ENCODE assay signal across 15 mouse cellular contexts in genomic region chr7:125575738-125576540, GRCm38 (mm10). TPM values are rescaled to one million over a fixed set of nuclear protein-coding genes. Genes with fewer than 3 reads are reported as not detected.
DNase-seq lines count a peak whose midpoint lies in the region; ATAC-seq and TF ChIP-seq lines count a peak whose summit lies in the region.
"Had no signal": no experiment of that assay in that cellular context is flagged by ENCODE, and none has a peak within 500 bp of the region (broad histone marks: within the 10 kb centered on the region; RNA-seq: fewer than 3 reads in every experiment).

No protein-coding gene starts in this region.

- peaks cover 34% of the 10 kb centered on the region for H3K4me1 ChIP-seq in liver, postnatal 0 days (ENCODE audit: insufficient read depth)
- peaks cover 5% of the 10 kb centered on the region; the same call in 1 of the 2 replicates for H3K4me1 ChIP-seq in liver, embryonic 11.5 days (replicated peaks; ENCODE audit: control insufficient read depth, insufficient read depth, low read length)
- H3K4me1 ChIP-seq in embryonic facial prominence, embryonic 15.5 days, result peaks cover 27% of the 10 kb centered on the region

- H3K36me3 ChIP-seq in liver, postnatal 0 days (replicated peaks; ENCODE audit: insufficient read depth, low read length), result peaks cover 61% of the 10 kb centered on the region
- no peaks in the 10 kb centered on the region for H3K36me3 ChIP-seq in liver, embryonic 11.5 days (ENCODE audit: control insufficient read depth, insufficient read depth, low read length)
- H3K36me3 ChIP-seq in embryonic facial prominence, embryonic 15.5 days, result no peaks in the 10 kb centered on the region
- H3K36me3 ChIP-seq in splenic B cell, adult 2 months (ENCODE audit: control insufficient read depth, insufficient read depth, low read length, poor library complexity, severe bottlenecking), result peaks cover 40% of the 10 kb centered on the region
- H3K36me3 ChIP-seq: midbrain, embryonic 13.5 days had no signal

- H3K27ac ChIP-seq in liver, postnatal 0 days (ENCODE audit: low read depth), result 0 out of 2 replicates have a peak overlapping the region, but pooled peaks have one; percentile 48
- no peak overlapping the region for H3K27ac ChIP-seq in liver, embryonic 11.5 days (ENCODE audit: low read depth, low read length)
- peak overlapping the region; percentile 75 for H3K27ac ChIP-seq in embryonic facial prominence, embryonic 15.5 days (replicated peaks)
- H3K27ac ChIP-seq: hindbrain, postnatal 0 days; limb, embryonic 12.5 days; midbrain, embryonic 13.5 days had no signal

- no peaks in the 10 kb centered on the region for H3K9me3 ChIP-seq in liver, postnatal 0 days (ENCODE audit: low read length)
- no peaks in the 10 kb centered on the region for H3K9me3 ChIP-seq in liver, embryonic 11.5 days (ENCODE audit: control insufficient read depth, low read length)
- no peaks in the 10 kb centered on the region for H3K9me3 ChIP-seq in embryonic facial prominence, embryonic 15.5 days (replicated peaks)
- H3K9me3 ChIP-seq: limb, embryonic 12.5 days; midbrain, embryonic 13.5 days had no signal

- TF ChIP-seq CTCF in liver, postnatal 0 days (IDR thresholded peaks at IDR 0.05; ENCODE audit: low read depth), result no peak

- 72% methylated on average over 16 of the region's 16 CpGs for WGBS in liver, postnatal 0 days (ENCODE audit: insufficient replicate concordance)
- WGBS in liver, embryonic 11.5 days, result 84% methylated on average over 16 of the region's 16 CpGs
- WGBS in embryonic facial prominence, embryonic 15.5 days, result 73% methylated on average over 16 of the region's 16 CpGs

- no peak for TF ChIP-seq EP300 in liver, postnatal 0 days (IDR thresholded peaks at IDR 0.05; ENCODE audit: low read depth)

- no peak overlapping the region for H3K4me3 ChIP-seq in liver, postnatal 0 days (ENCODE audit: low read depth, low read length)
- H3K4me3 ChIP-seq in liver, embryonic 11.5 days (ENCODE audit: low read depth, low read length), result no peak overlapping the region
- no peak overlapping the region for H3K4me3 ChIP-seq in embryonic facial prominence, embryonic 15.5 days (replicated peaks)
- H3K4me3 ChIP-seq: limb, embryonic 12.5 days; midbrain, embryonic 13.5 days had no signal

- no peak overlapping the region for H3K4me2 ChIP-seq in liver, postnatal 0 days (ENCODE audit: low read depth, low read length)
- H3K4me2 ChIP-seq in liver, embryonic 11.5 days, result no peak overlapping the region
- H3K4me2 ChIP-seq in embryonic facial prominence, embryonic 15.5 days (replicated peaks), result 0 out of 2 replicates have a peak overlapping the region, but pooled peaks have one; percentile 12
- H3K4me2 ChIP-seq: limb, embryonic 12.5 days; midbrain, embryonic 13.5 days had no signal

- H3K9ac ChIP-seq in liver, postnatal 0 days (replicated peaks), result no peak overlapping the region
- no peak overlapping the region for H3K9ac ChIP-seq in liver, embryonic 11.5 days (ENCODE audit: low read depth, low read length)
- H3K9ac ChIP-seq in embryonic facial prominence, embryonic 15.5 days, result no peak overlapping the region
- H3K9ac ChIP-seq: limb, embryonic 12.5 days; midbrain, embryonic 13.5 days had no signal

- H3K27me3 ChIP-seq in liver, postnatal 0 days (ENCODE audit: insufficient read depth, low read length), result no peaks in the 10 kb centered on the region
- H3K27me3 ChIP-seq in liver, embryonic 11.5 days (replicated peaks; ENCODE audit: control insufficient read depth, insufficient read depth, low read length), result no peaks in the 10 kb centered on the region
- H3K27me3 ChIP-seq in embryonic facial prominence, embryonic 15.5 days, result no peaks in the 10 kb centered on the region
- no peaks in the 10 kb centered on the region for H3K27me3 ChIP-seq in splenic B cell, adult 2 months (ENCODE audit: control insufficient read depth, insufficient read depth, low read length, poor library complexity, severe bottlenecking)
- H3K27me3 ChIP-seq: limb, embryonic 12.5 days; midbrain, embryonic 13.5 days had no signal

- DNase-seq in adrenal gland, postnatal 14 days, result peak; percentile 54
- no peak for DNase-seq in adrenal gland, postnatal 4 days (ENCODE audit: low spot score in 2 of 2)
- DNase-seq in liver, postnatal 0 days, result no peak
- no peak for DNase-seq in liver, embryonic 11.5 days (ENCODE audit: low spot score)
- peak; percentile 56 for DNase-seq in splenic B cell, adult 2 months (ENCODE audit: low read depth, low spot score)
- no peak for DNase-seq in left cerebral cortex, postnatal 14 days (ENCODE audit: low spot score in 2 of 2)
- no peak for DNase-seq in layer of hippocampus, adult 11-12 months (ENCODE audit: low spot score)
- DNase-seq: B cell, adult 2 months; embryo, embryonic 11 days; kidney, postnatal 25 days had no signal

- no peak for ATAC-seq in liver, postnatal 0 days
- no peak for ATAC-seq in liver, embryonic 11.5 days (replicated peaks; ENCODE audit: low FRiP score)
- no peak for ATAC-seq in embryonic facial prominence, embryonic 15.5 days (ENCODE audit: insufficient number of reproducible peaks, low FRiP score, low TSS enrichment, low read depth)
- ATAC-seq: midbrain, embryonic 13.5 days had no signal

- intact Hi-C loops in left cerebral cortex, postnatal 14 days (cut with DNase I), result no loop called here

RNA-seq across cellular contexts. Expression of gene Il4ra, which starts 24.0 kb away (rescaled TPM):
- total RNA-seq in adrenal gland, postnatal 14 days (2021), result 51.5 and 62.0 TPM in 2 replicates
- total RNA-seq in adrenal gland, postnatal 4 days (2021), result 10 to 100 TPM; 84.9 TPM
- polyA plus RNA-seq in liver, postnatal 0 days (2015; fragmentation: Nextera tagmentation; extraction: Ambion mirVana), result 8.7 and 9.5 TPM in 2 replicates
- 4.4 and 5.3 TPM in 2 replicates for polyA plus RNA-seq in liver, embryonic 11.5 days (2014; fragmentation: Nextera tagmentation; extraction: Ambion mirVana)
- polyA plus RNA-seq in embryonic facial prominence, embryonic 15.5 days (2015; fragmentation: Nextera tagmentation; extraction: Ambion mirVana), result 13.0 and 13.2 TPM in 2 replicates
- 1 to 10 TPM; 5.0 to 6.5 TPM for total RNA-seq in left cerebral cortex, postnatal 14 days (2021)

RNA-seq across cellular contexts. Expression of gene Il21r, which starts 27.3 kb away (rescaled TPM):
- 0.63 and 8.8 TPM in 2 replicates for total RNA-seq in adrenal gland, postnatal 14 days (2021)
- under 1 TPM; 0.76 TPM for total RNA-seq in adrenal gland, postnatal 4 days (2021)
- 0.70 TPM in 2 replicates for polyA plus RNA-seq in liver, postnatal 0 days (2015; fragmentation: Nextera tagmentation; extraction: Ambion mirVana)
- 0.81 and 1.1 TPM in 2 replicates for polyA plus RNA-seq in liver, embryonic 11.5 days (2014; fragmentation: Nextera tagmentation; extraction: Ambion mirVana)
- 1.1 and 1.5 TPM in 2 replicates for polyA plus RNA-seq in embryonic facial prominence, embryonic 15.5 days (2015; fragmentation: Nextera tagmentation; extraction: Ambion mirVana)
- 1 to 10 TPM in 1 of 2 experiments, under 1 TPM in 1; 0.72 to 1.0 TPM for total RNA-seq in left cerebral cortex, postnatal 14 days (2021)
- total RNA-seq: MEL had no signal

Comparison
In these comparisons a context has a peak if more than half of its experiments do, and no peak if none do; other contexts are left out.
1. DNase-seq: peak in adrenal gland, postnatal 14 days (single experiment) and splenic B cell, adult 2 months (single experiment); none in adrenal gland, postnatal 4 days (0 of 2), liver, postnatal 0 days (single experiment), liver, embryonic 11.5 days (single experiment), left cerebral cortex, postnatal 14 days (0 of 2) and layer of hippocampus, adult 11-12 months (single experiment).